13 mouse cellular contexts compared by ENCODE assay signal in genomic region chr10:122525807-122526206, GRCm38 (mm10).
DNase-seq lines count a peak whose midpoint lies in the region; ATAC-seq and TF ChIP-seq lines count a peak whose summit lies in the region.
"Had no signal": no experiment of that assay in that cellular context is flagged by ENCODE, and none has a peak within 500 bp of the region (broad histone marks: within the 10 kb centered on the region; RNA-seq: fewer than 3 reads in every experiment).

No protein-coding gene starts in this region.

- ATAC-seq in forebrain, embryonic 14.5 days = no peak; the same call in 1 of the 2 replicates
- no peak for ATAC-seq in forebrain, embryonic 13.5 days
- no peak for ATAC-seq in limb, embryonic 14.5 days (ENCODE audit: low FRiP score, low read depth)
- 0 out of 2 replicates have a peak, but pooled peaks have one; percentile 36 for ATAC-seq in common myeloid progenitor, adult 5-6 weeks (replicated peaks; ENCODE audit: low read depth, poor library complexity, severe bottlenecking)

- 68% methylated on average over 6 of the region's 6 CpGs for WGBS in forebrain, embryonic 14.5 days
- WGBS in forebrain, embryonic 13.5 days = 75% methylated on average over 6 of the region's 6 CpGs
- WGBS in limb, embryonic 14.5 days = 82% methylated on average over 6 of the region's 6 CpGs
- 91% methylated on average over 6 of the region's 6 CpGs for WGBS in limb, embryonic 10.5 days

- peak; percentile 28 for DNase-seq in forebrain, embryonic 14.5 days (ENCODE audit: low spot score)
- peak; percentile 28 for DNase-seq in limb, embryonic 14.5 days (ENCODE audit: low spot score)
- no peak for DNase-seq in limb, embryonic 10.5 days (ENCODE audit: low spot score)
- peak; percentile 9 for DNase-seq in CD4-positive helper T cell, adult 2 months (ENCODE audit: low read depth, low spot score)
- DNase-seq in adrenal gland, postnatal 25 days = no peak
- DNase-seq in layer of hippocampus, adult 8-10 months (ENCODE audit: low spot score in 2 of 2) = no peak
- DNase-seq: cerebellum, adult 8-10 months; lung, adult 2 months; thymus, postnatal 36 days had no signal

- H3K4me2 ChIP-seq in forebrain, embryonic 14.5 days (ENCODE audit: low read length) = no peak overlapping the region
- no peak overlapping the region for H3K4me2 ChIP-seq in forebrain, embryonic 13.5 days
- no peak overlapping the region for H3K4me2 ChIP-seq in limb, embryonic 14.5 days (replicated peaks; ENCODE audit: low read depth, low read length, severe bottlenecking)
- H3K4me2 ChIP-seq: hindbrain, embryonic 15.5 days had no signal

- no peaks in the 10 kb centered on the region for H3K27me3 ChIP-seq in forebrain, embryonic 14.5 days (replicated peaks; ENCODE audit: control insufficient read depth, insufficient read depth, low read length)
- H3K27me3 ChIP-seq in forebrain, embryonic 13.5 days = no peaks in the 10 kb centered on the region
- no peaks in the 10 kb centered on the region for H3K27me3 ChIP-seq in limb, embryonic 14.5 days (ENCODE audit: control insufficient read depth, insufficient read depth, low read length)
- no peaks in the 10 kb centered on the region for H3K27me3 ChIP-seq in limb, embryonic 10.5 days (ENCODE audit: low read depth, poor library complexity, severe bottlenecking)
- H3K27me3 ChIP-seq: hindbrain, embryonic 15.5 days had no signal

- no peak for TF ChIP-seq POLR2A in limb, embryonic 14.5 days (IDR thresholded peaks at IDR 0.05; ENCODE audit: borderline replicate concordance, extremely low read depth, insufficient read depth, insufficient read length)

- H3K4me1 ChIP-seq in forebrain, embryonic 14.5 days (ENCODE audit: control insufficient read depth, insufficient read depth, low read length) = no peaks in the 10 kb centered on the region
- H3K4me1 ChIP-seq in forebrain, embryonic 13.5 days = no peaks in the 10 kb centered on the region
- peaks cover 4% of the 10 kb centered on the region; the same call in 1 of the 2 replicates for H3K4me1 ChIP-seq in limb, embryonic 14.5 days (ENCODE audit: control insufficient read depth, insufficient read depth, low read length)
- no peaks in the 10 kb centered on the region for H3K4me1 ChIP-seq in limb, embryonic 10.5 days
- H3K4me1 ChIP-seq: embryonic facial prominence, embryonic 10.5 days; hindbrain, embryonic 15.5 days had no signal

- H3K9ac ChIP-seq in forebrain, embryonic 14.5 days (ENCODE audit: low read length) = no peak overlapping the region
- H3K9ac ChIP-seq in forebrain, embryonic 13.5 days = no peak overlapping the region
- no peak overlapping the region for H3K9ac ChIP-seq in limb, embryonic 14.5 days (ENCODE audit: low read depth, low read length, severe bottlenecking)
- H3K9ac ChIP-seq: hindbrain, embryonic 15.5 days had no signal

- H3K4me3 ChIP-seq in forebrain, embryonic 14.5 days (ENCODE audit: low read depth, low read length) = no peak overlapping the region
- H3K4me3 ChIP-seq in forebrain, embryonic 13.5 days = no peak overlapping the region
- H3K4me3 ChIP-seq in limb, embryonic 14.5 days (replicated peaks; ENCODE audit: low read length) = no peak overlapping the region
- no peak overlapping the region for H3K4me3 ChIP-seq in limb, embryonic 10.5 days
- H3K4me3 ChIP-seq: embryonic facial prominence, embryonic 10.5 days; hindbrain, embryonic 15.5 days had no signal

- no peaks in the 10 kb centered on the region for H3K9me3 ChIP-seq in forebrain, embryonic 14.5 days (replicated peaks; ENCODE audit: control insufficient read depth, low read length)
- no peaks in the 10 kb centered on the region for H3K9me3 ChIP-seq in forebrain, embryonic 13.5 days (replicated peaks)
- no peaks in the 10 kb centered on the region for H3K9me3 ChIP-seq in limb, embryonic 14.5 days (ENCODE audit: control insufficient read depth, low read length)
- no peaks in the 10 kb centered on the region for H3K9me3 ChIP-seq in limb, embryonic 10.5 days (replicated peaks)
- H3K9me3 ChIP-seq: embryonic facial prominence, embryonic 10.5 days; hindbrain, embryonic 15.5 days had no signal

- H3K27ac ChIP-seq in forebrain, embryonic 14.5 days (ENCODE audit: low read depth, low read length) = no peak overlapping the region
- H3K27ac ChIP-seq in forebrain, embryonic 13.5 days = no peak overlapping the region
- H3K27ac ChIP-seq in limb, embryonic 14.5 days (replicated peaks; ENCODE audit: low read depth, low read length) = no peak overlapping the region
- no peak overlapping the region for H3K27ac ChIP-seq in limb, embryonic 10.5 days
- H3K27ac ChIP-seq: embryonic facial prominence, embryonic 10.5 days; hindbrain, embryonic 15.5 days had no signal

- no peaks in the 10 kb centered on the region for H3K36me3 ChIP-seq in forebrain, embryonic 14.5 days (ENCODE audit: control insufficient read depth, insufficient read depth, low read length)
- H3K36me3 ChIP-seq in forebrain, embryonic 13.5 days (ENCODE audit: poor library complexity, severe bottlenecking) = no peaks in the 10 kb centered on the region
- H3K36me3 ChIP-seq in limb, embryonic 14.5 days (ENCODE audit: control insufficient read depth, insufficient read depth, low read length) = no peaks in the 10 kb centered on the region
- H3K36me3 ChIP-seq in limb, embryonic 10.5 days = no peaks in the 10 kb centered on the region
- H3K36me3 ChIP-seq: embryonic facial prominence, embryonic 10.5 days; hindbrain, embryonic 15.5 days had no signal

Comparison
In these comparisons a context has a peak if more than half of its experiments do, and no peak if none do; other contexts are left out.
1. DNase-seq: peak in forebrain, embryonic 14.5 days (single experiment), limb, embryonic 14.5 days (single experiment) and CD4-positive helper T cell, adult 2 months (single experiment); none in limb, embryonic 10.5 days (single experiment), adrenal gland, postnatal 25 days (single experiment) and layer of hippocampus, adult 8-10 months (0 of 2).